Mouse (Mus musculus) limb, embryonic 11.5 days (tissue): ENCODE results near the gene Mical2. TPM values are rescaled to one million over a fixed set of nuclear protein-coding genes. Genes with fewer than 3 reads are reported as not detected.
A peak's percentile ranks its signal among the peaks of the same experiment; 100 is the strongest.

Source experiments
- ATAC-seq: fragments of 200-750 bp; cut with Nextera tagmentation; 2 replicates; pipeline ENCODE4 v1.8.0; 2017; ENCODE audit warnings: low read depth; ENCODE audit not compliant: insufficient number of reproducible peaks, low FRiP score, low TSS enrichment
- DNase-seq: peaks from one replicate; pipeline ENCODE4 v3.0.0-alpha.2; 2015; ENCODE audit warnings: low spot score
- H3K27ac ChIP-seq: fragments of 300-500 bp; sonication (generic); replicated peaks from 2 replicates; pipeline ENCODE4 v1.5.1; 2014; ENCODE audit warnings: low read depth, mild to moderate bottlenecking, low read length
- H3K27me3 ChIP-seq: fragments of 300-500 bp; sonication (generic); 2 replicates; pipeline ENCODE4 v1.6.1; 2014; ENCODE audit warnings: mild to moderate bottlenecking, low read length, mixed read lengths; ENCODE audit not compliant: control insufficient read depth, insufficient read depth
- H3K36me3 ChIP-seq: fragments of 300-500 bp; sonication (generic); 2 replicates; pipeline ENCODE4 v1.6.1; 2014; ENCODE audit warnings: mild to moderate bottlenecking, low read length, moderate library complexity, mixed read lengths; ENCODE audit not compliant: control insufficient read depth, insufficient read depth
- H3K4me1 ChIP-seq: fragments of 300-500 bp; sonication (generic); 2 replicates; pipeline ENCODE4 v1.6.1; 2014; ENCODE audit warnings: low read length, mixed read lengths; ENCODE audit not compliant: control insufficient read depth, insufficient read depth
- H3K4me2 ChIP-seq: fragments of 300-500 bp; sonication (generic); 2 replicates; pipeline ENCODE4 v1.6.1; 2014; ENCODE audit warnings: low read depth, mild to moderate bottlenecking, moderate library complexity; ENCODE audit not compliant: severe bottlenecking
- H3K4me3 ChIP-seq: fragments of 300-500 bp; sonication (generic); 2 replicates; pipeline ENCODE4 v1.5.1; 2014; ENCODE audit warnings: low read depth, low read length
- H3K9ac ChIP-seq: fragments of 300-500 bp; sonication (generic); 2 replicates; pipeline ENCODE4 v1.6.1; 2014; ENCODE audit warnings: mild to moderate bottlenecking, low read length
- H3K9me3 ChIP-seq: fragments of 300-500 bp; sonication (generic); 2 replicates; pipeline ENCODE4 v1.6.1; 2016; ENCODE audit warnings: low read length; ENCODE audit not compliant: control insufficient read depth
- WGBS: fragments of 180-500 bp; shearing (Covaris S2); extraction: QIAGEN DNeasy Blood & Tissue Kit; methylation state at CpG from one replicate; pipeline ENCODE4 v1.1.7; 2014; 5-methylcytosine and 5-hydroxymethylcytosine counted together
- polyA plus RNA-seq: library from polyadenylated mRNA; unstranded; fragments of >200 nt; fragmentation: Nextera tagmentation; extraction: Ambion mirVana; gene quantifications from 2 replicates; pipeline ENCODE4 v1.2.1, GENCODE M21; 2014

Gene Mical2
- polyA plus RNA-seq, 1 experiment from 2014 or later: 2.3 TPM

DNA sequence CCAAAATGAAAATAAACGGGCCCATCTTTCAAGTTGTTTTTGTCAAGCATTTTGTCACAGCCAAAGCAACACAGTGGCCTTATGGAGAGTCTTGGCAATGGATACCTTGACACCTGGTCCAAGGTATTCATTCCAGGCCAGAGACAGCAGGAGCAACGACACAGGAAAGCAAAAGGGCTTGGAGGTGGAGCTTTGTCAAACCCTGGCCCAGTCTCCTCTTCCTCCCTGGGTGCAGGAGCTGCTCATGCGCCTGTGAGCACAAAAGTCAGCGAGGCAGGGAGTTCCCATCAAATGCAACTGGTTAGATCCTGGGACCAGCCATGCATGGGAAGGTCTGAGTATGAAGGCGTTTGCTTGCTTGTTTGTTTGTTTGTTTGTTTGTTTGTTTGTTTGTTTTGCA, 21.7 kb upstream of the Mical2 start:
- no peak overlapping the region for H3K4me3 ChIP-seq
- no peaks in the 10 kb centered on the region for H3K9me3 ChIP-seq
- H3K36me3 ChIP-seq: no peaks in the 10 kb centered on the region
- no peak overlapping the region for H3K4me2 ChIP-seq
- ATAC-seq: no peak
- H3K27ac ChIP-seq: no peak overlapping the region
- no peaks in the 10 kb centered on the region for H3K27me3 ChIP-seq
- 73% methylated on average over 5 of the region's 5 CpGs for WGBS
- no peak overlapping the region for H3K9ac ChIP-seq
- H3K4me1 ChIP-seq: no peaks in the 10 kb centered on the region
- no peak for DNase-seq

DNA sequence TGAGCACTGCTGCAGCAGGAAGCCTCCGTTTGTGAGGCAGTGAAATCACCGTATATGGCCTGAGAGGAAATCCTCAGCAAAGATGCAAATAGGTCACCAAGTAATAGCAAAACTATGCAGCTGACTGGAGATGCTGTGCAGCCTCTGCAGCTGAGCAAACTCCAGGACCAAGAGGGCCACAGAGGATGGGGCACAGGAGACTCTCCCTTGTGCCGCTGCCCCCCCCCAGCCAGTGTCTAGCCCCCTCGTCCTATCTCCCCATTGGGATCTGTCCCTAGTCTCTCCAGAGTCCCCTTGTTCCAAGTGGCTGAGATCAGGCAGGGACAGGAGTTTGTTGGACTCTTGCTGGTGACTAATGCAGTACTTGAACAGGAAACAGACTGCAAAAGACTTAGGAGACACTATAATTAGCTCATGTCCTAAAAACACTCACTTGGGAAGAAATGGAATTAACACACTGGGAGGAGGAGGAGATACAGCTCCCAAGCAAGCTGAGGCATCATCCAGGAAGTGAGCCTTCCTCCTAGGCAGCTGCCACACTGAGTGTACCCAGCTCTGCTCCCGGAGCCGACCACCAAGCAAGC, 21.2 kb upstream of the Mical2 start:
- no peak overlapping the region for H3K27ac ChIP-seq
- no peaks in the 10 kb centered on the region for H3K36me3 ChIP-seq
- H3K27me3 ChIP-seq: no peaks in the 10 kb centered on the region
- 65% methylated on average over 6 of the region's 6 CpGs for WGBS
- H3K4me1 ChIP-seq: no peaks in the 10 kb centered on the region
- H3K9ac ChIP-seq: no peak overlapping the region
- no peak for DNase-seq
- H3K4me3 ChIP-seq: no peak overlapping the region
- ATAC-seq: no peak
- H3K4me2 ChIP-seq: no peak overlapping the region
- no peaks in the 10 kb centered on the region for H3K9me3 ChIP-seq

- Histone ChIP-seq H3K4me3 (no peak overlapping the region), H3K27ac (no peak overlapping the region), H3K4me2 (no peak overlapping the region), H3K36me3 (no peaks in the 10 kb centered on the region), H3K9me3 (no peaks in the 10 kb centered on the region), H3K9ac (no peak overlapping the region), H3K27me3 (no peaks in the 10 kb centered on the region), H3K4me1 (no peaks in the 10 kb centered on the region)
- 83% methylated on average over 6 of the region's 6 CpGs for WGBS
- DNase-seq (no peak), ATAC-seq (no peak)
Observed at GRCm38 (mm10) chr7:112205513-112205912, 20.1 kb upstream of the Mical2 start.

- H3K9ac ChIP-seq: no peak overlapping the region
- DNase-seq (no peak), ATAC-seq (no peak)
- no peaks in the 10 kb centered on the region for H3K4me1 ChIP-seq
- H3K27ac ChIP-seq: no peak overlapping the region
- no peak overlapping the region for H3K4me2 ChIP-seq
- no peaks in the 10 kb centered on the region for H3K27me3 ChIP-seq
- no peaks in the 10 kb centered on the region for H3K36me3 ChIP-seq
- no peaks in the 10 kb centered on the region for H3K9me3 ChIP-seq
- no peak overlapping the region for H3K4me3 ChIP-seq
- WGBS: 91% methylated on average over 6 of the region's 6 CpGs
Observed at GRCm38 (mm10) chr7:112207717-112208116, 17.9 kb upstream of the Mical2 start.

DNA sequence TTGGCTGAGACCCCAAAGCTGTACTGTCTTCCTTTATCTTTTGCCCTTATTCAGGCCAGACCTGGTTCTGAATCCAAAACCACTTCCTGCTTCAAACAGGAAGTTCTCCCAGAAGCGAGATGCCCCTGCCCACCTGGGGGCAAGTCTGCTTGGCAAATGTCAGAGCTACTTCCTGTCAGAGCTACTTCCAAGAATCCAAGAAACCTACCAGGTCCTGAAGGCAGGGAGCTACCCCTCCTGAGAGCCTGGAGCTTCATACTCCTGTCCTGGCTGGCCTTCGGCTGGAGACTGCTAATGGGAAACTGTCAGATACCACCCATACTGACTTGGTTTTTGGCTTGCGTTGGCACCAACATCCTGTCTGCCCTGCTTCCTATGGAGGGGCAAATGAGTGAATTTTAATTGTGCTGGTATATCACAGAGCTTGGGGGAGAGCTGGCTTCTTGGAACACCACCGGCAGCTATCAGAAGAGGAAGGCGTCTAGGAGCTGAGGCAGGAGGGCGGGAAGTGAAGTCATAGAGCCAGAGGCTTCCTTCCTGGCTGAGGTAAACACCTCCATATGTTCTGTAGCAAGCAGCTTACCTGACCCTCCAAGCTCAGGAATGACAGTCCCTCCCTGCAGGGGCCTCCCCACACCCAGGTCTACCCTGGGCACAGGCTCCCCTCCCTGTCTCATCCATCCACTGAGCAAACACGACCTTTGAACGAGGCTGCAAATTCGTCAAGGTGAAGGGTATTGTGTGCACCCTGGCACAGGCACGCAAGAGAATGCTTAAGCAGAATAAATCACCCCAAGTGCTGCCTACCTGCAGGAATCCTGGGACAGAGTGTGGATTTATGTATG, 17.1 kb upstream of the Mical2 start:
- H3K36me3 ChIP-seq: no peaks in the 10 kb centered on the region
- no peak overlapping the region for H3K4me2 ChIP-seq
- no peak overlapping the region for H3K27ac ChIP-seq
- ATAC-seq: no peak
- no peak overlapping the region for H3K4me3 ChIP-seq
- H3K4me1 ChIP-seq: no peaks in the 10 kb centered on the region
- no peaks in the 10 kb centered on the region for H3K27me3 ChIP-seq
- DNase-seq: no peak
- 64% methylated on average over 10 of the region's 10 CpGs for WGBS
- no peak overlapping the region for H3K9ac ChIP-seq
- no peaks in the 10 kb centered on the region for H3K9me3 ChIP-seq

DNA sequence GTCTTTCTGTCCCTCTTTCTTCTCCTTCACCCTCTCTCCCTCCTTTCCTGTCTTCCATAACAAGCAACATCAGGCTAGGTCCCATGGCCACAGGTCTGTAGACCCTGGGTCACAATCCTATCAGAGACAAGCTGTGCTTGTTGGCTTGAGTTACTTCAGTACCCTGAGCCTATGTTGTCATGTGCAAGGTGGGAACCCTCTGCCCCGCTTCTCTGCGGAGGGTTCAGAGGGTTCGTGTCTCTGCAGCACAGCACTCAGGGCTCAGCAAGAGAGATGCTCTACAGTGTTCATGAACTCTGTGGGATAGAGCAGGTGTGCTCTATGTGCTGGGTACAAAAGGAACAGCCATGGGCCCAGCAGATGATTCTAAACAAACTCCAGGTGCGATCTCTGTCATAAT, 16.0 kb upstream of the Mical2 start:
- Histone ChIP-seq H3K27ac (no peak overlapping the region), H3K36me3 (no peaks in the 10 kb centered on the region), H3K9me3 (no peaks in the 10 kb centered on the region), H3K4me2 (no peak overlapping the region), H3K4me1 (no peaks in the 10 kb centered on the region), H3K4me3 (no peak overlapping the region), H3K9ac (no peak overlapping the region), H3K27me3 (no peaks in the 10 kb centered on the region)
- WGBS: 88% methylated on average over 4 of the region's 4 CpGs
- ATAC-seq: no peak
- DNase-seq: no peak

DNA sequence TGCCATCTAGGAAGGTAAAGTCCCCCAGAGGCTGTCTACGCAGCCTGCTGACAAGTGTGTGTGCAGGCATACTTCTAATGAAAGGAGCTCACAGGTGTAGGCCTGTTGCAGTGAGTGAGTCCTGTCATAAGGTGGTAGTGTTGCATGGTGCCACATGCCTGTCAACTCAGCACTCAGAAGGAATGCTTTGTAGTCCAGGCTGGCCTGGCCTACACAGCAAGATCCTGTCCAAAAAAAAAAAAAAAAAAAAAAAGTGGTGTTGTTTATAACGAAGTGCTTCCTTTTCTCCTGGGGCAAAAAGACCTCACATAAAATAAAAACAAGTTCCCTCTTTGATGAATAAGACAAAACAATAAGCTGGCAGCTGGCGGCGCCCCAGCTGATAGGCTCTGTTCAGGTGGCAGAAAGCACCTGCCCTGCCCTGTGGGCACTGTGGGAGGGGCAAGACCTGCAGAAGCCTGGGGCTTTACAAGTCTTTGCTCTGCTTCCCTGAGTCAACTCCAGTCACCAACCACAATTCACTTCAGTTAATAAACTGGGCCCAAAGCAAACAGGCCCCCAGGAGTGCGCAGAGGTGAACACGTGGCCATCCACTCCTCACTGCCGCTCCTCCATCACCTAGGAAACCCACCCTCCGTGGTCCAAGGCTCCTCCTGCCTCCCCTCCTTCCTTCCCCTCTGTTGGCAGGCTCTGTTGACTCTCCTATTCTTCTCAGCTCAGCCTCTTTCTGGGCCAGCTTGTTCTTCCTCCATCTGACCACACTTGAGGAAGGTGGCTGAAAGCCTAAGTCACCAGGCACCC, 12.5 kb upstream of the Mical2 start:
- Histone ChIP-seq H3K9me3 (no peaks in the 10 kb centered on the region), H3K4me2 (no peak overlapping the region), H3K27me3 (no peaks in the 10 kb centered on the region), H3K4me1 (no peaks in the 10 kb centered on the region), H3K36me3 (no peaks in the 10 kb centered on the region), H3K27ac (no peak overlapping the region), H3K9ac (no peak overlapping the region), H3K4me3 (no peak overlapping the region)
- peak; percentile 60; the same call in 1 of the 2 replicates for ATAC-seq
- 40% methylated on average over 8 of the region's 8 CpGs for WGBS
- DNase-seq: peak; percentile 45

GRCm38 (mm10) chr7:112215871-112216270, 9.8 kb upstream of the Mical2 start:
- Histone ChIP-seq H3K9ac (no peak overlapping the region), H3K36me3 (no peaks in the 10 kb centered on the region), H3K4me3 (no peak overlapping the region), H3K27ac (no peak overlapping the region), H3K9me3 (peaks cover 2% of the 10 kb centered on the region; the same call in 1 of the 2 replicates), H3K4me2 (no peak overlapping the region), H3K4me1 (no peaks in the 10 kb centered on the region), H3K27me3 (no peaks in the 10 kb centered on the region)
- 77% methylated on average over 3 of the region's 3 CpGs for WGBS
- ATAC-seq (no peak), DNase-seq (no peak)
